Mouse (Mus musculus) intestine, embryonic 16.5 days (tissue): ENCODE measurements around the gene B3gnt8. TPM values are rescaled to one million over a fixed set of nuclear protein-coding genes. Genes with fewer than 3 reads are reported as not detected.
"Not testable (repeated sequence)": the region's sequence is repeated elsewhere in the genome, so short reads cannot be mapped to it uniquely, and the experiment has no call there.

Source experiments
- ATAC-seq: fragments of 200-750 bp; cut with Nextera tagmentation; 2 replicates; pipeline ENCODE4 v1.8.0; 2017; ENCODE audit warnings: moderate TSS enrichment, moderate library complexity
- H3K27ac ChIP-seq: fragments of 300-500 bp; sonication (generic); 2 replicates; pipeline ENCODE4 v1.5.1; 2014; ENCODE audit warnings: mild to moderate bottlenecking, low read length
- H3K27me3 ChIP-seq: fragments of 300-500 bp; sonication (generic); replicated peaks from 2 replicates; pipeline ENCODE4 v1.6.1; 2014; ENCODE audit warnings: low read length, control low read depth, mixed read lengths; ENCODE audit not compliant: control insufficient read depth, insufficient read depth
- H3K36me3 ChIP-seq: fragments of 300-500 bp; sonication (generic); 2 replicates; pipeline ENCODE4 v1.6.1; 2014; ENCODE audit warnings: low read length, control low read depth; ENCODE audit not compliant: control insufficient read depth, insufficient read depth
- H3K4me1 ChIP-seq: fragments of 300-500 bp; sonication (generic); 2 replicates; pipeline ENCODE4 v1.6.1; 2014; ENCODE audit warnings: low read length, control low read depth, mixed read lengths; ENCODE audit not compliant: control insufficient read depth, insufficient read depth
- H3K4me2 ChIP-seq: fragments of 300-500 bp; sonication (generic); 2 replicates; pipeline ENCODE4 v1.6.1; 2014; ENCODE audit warnings: low read depth, low read length, control low read depth
- H3K4me3 ChIP-seq: fragments of 300-500 bp; sonication (generic); 2 replicates; pipeline ENCODE4 v1.5.1; 2014; ENCODE audit warnings: mild to moderate bottlenecking, low read length
- H3K9ac ChIP-seq: fragments of 300-500 bp; sonication (generic); 2 replicates; pipeline ENCODE4 v1.6.1; 2014; ENCODE audit warnings: low read depth, low read length
- H3K9me3 ChIP-seq: fragments of 300-500 bp; sonication (generic); 2 replicates; pipeline ENCODE4 v1.6.1; 2016; ENCODE audit warnings: low read length, control low read depth; ENCODE audit not compliant: control insufficient read depth
- WGBS: fragments of 180-500 bp; shearing (Covaris S2); extraction: QIAGEN DNeasy Blood & Tissue Kit; methylation state at CpG from one replicate; pipeline ENCODE4 v1.1.7; 2014; 5-methylcytosine and 5-hydroxymethylcytosine counted together
- polyA plus RNA-seq: library from polyadenylated mRNA; unstranded; fragments of >200 nt; fragmentation: Nextera tagmentation; extraction: Ambion mirVana; gene quantifications from 2 replicates; pipeline ENCODE4 v1.2.1, GENCODE M21; 2015

B3gnt8 gene
- polyA plus RNA-seq, result 6.8 and 7.5 TPM in 2 replicates

GRCm38 (mm10) chr7:25626509-25627430 is at the start of gene B3gnt8:
B3gnt8 (plus strand) TSS chr7:25626654.
- peak within 1 kb of the TSS; percentile 90 for H3K4me2 ChIP-seq
- peak within 1 kb of the TSS; percentile 56 for H3K4me3 ChIP-seq
- no peaks in the 10 kb centered on the region for H3K27me3 ChIP-seq
- peaks cover 16% of the 10 kb centered on the region; the same call in 1 of the 2 replicates for H3K36me3 ChIP-seq
- WGBS, result 11% methylated on average over 29 of the region's 29 CpGs
- H3K27ac ChIP-seq, result peak within 1 kb of the TSS; percentile 70
- ATAC-seq, result peak; percentile 51
- H3K9me3 ChIP-seq, result no peaks in the 10 kb centered on the region
- peaks cover 24% of the 10 kb centered on the region for H3K4me1 ChIP-seq
- H3K9ac ChIP-seq, result peak within 1 kb of the TSS; percentile 76

GRCm38 (mm10) chr7:25576793-25577437 is 49.5 kb upstream of the B3gnt8 start:
- H3K27ac ChIP-seq, H3K9ac ChIP-seq, H3K4me2 ChIP-seq, H3K4me3 ChIP-seq, H3K9me3 ChIP-seq, H3K4me1 ChIP-seq, H3K36me3 ChIP-seq, H3K27me3 ChIP-seq: not testable (repeated sequence)
- 66% methylated on average over 12 of the region's 14 CpGs for WGBS
- peak; percentile 77 for ATAC-seq

GRCm38 (mm10) chr7:25579441-25579840 is 47.0 kb upstream of the B3gnt8 start:
- Histone ChIP-seq H3K36me3 (no peaks in the 10 kb centered on the region), H3K9me3 (no peaks in the 10 kb centered on the region), H3K9ac (no peak overlapping the region), H3K27me3 (no peaks in the 10 kb centered on the region), H3K4me3 (no peak overlapping the region), H3K4me2 (no peak overlapping the region), H3K4me1 (peaks cover 7% of the 10 kb centered on the region), H3K27ac (no peak overlapping the region)
- no peak for ATAC-seq
- WGBS, result 84% methylated on average over 10 of the region's 10 CpGs

GRCm38 (mm10) chr7:25582301-25582810 is 44.1 kb upstream of the B3gnt8 start:
- Histone ChIP-seq H3K27me3 (no peaks in the 10 kb centered on the region), H3K4me3 (no peak overlapping the region), H3K36me3 (no peaks in the 10 kb centered on the region), H3K9me3 (no peaks in the 10 kb centered on the region), H3K27ac (no peak overlapping the region), H3K9ac (no peak overlapping the region), H3K4me2 (no peak overlapping the region), H3K4me1 (no peaks in the 10 kb centered on the region)
- ATAC-seq, result no peak
- WGBS, result 84% methylated on average over 15 of the region's 15 CpGs

GRCm38 (mm10) chr7:25584651-25585050 is 41.8 kb upstream of the B3gnt8 start:
- H3K27ac ChIP-seq, result no peak overlapping the region
- ATAC-seq, result no peak
- no peaks in the 10 kb centered on the region for H3K27me3 ChIP-seq
- 83% methylated on average over 5 of the region's 5 CpGs for WGBS
- H3K4me3 ChIP-seq, result no peak overlapping the region
- no peaks in the 10 kb centered on the region for H3K4me1 ChIP-seq
- no peak overlapping the region for H3K9ac ChIP-seq
- no peak overlapping the region for H3K4me2 ChIP-seq
- no peaks in the 10 kb centered on the region for H3K9me3 ChIP-seq
- no peaks in the 10 kb centered on the region for H3K36me3 ChIP-seq

GRCm38 (mm10) chr7:25585351-25586204 is 40.9 kb upstream of the B3gnt8 start:
- H3K9me3 ChIP-seq, result no peaks in the 10 kb centered on the region
- no peak for ATAC-seq

GRCm38 (mm10) chr7:25591226-25591625 is 35.2 kb upstream of the B3gnt8 start:
- Histone ChIP-seq H3K4me3 (no peak overlapping the region), H3K9ac (no peak overlapping the region), H3K4me1 (no peaks in the 10 kb centered on the region), H3K27ac (no peak overlapping the region), H3K4me2 (no peak overlapping the region), H3K9me3 (no peaks in the 10 kb centered on the region), H3K27me3 (no peaks in the 10 kb centered on the region), H3K36me3 (no peaks in the 10 kb centered on the region)
- WGBS, result 93% methylated on average over 2 of the region's 2 CpGs
- no peak for ATAC-seq

More at GRCm38 (mm10) chr7:25585351-25586204, 40.9 kb upstream of the B3gnt8 start:
- no peak overlapping the region for H3K4me2 ChIP-seq
- H3K9ac ChIP-seq, result no peak overlapping the region
- no peaks in the 10 kb centered on the region for H3K4me1 ChIP-seq
- H3K27me3 ChIP-seq, result no peaks in the 10 kb centered on the region
- no peak overlapping the region for H3K4me3 ChIP-seq
- H3K36me3 ChIP-seq, result no peaks in the 10 kb centered on the region
- H3K27ac ChIP-seq, result no peak overlapping the region
- 77% methylated on average over 9 of the region's 9 CpGs for WGBS

GRCm38 (mm10) chr7:25593859-25594258 is 32.6 kb upstream of the B3gnt8 start:
- 77% methylated on average over 3 of the region's 3 CpGs for WGBS
- H3K4me3 ChIP-seq, result no peak overlapping the region

GRCm38 (mm10) chr7:25599663-25600062 is 26.8 kb upstream of the B3gnt8 start:
- WGBS, result 12% methylated on average over 10 of the region's 10 CpGs
- H3K4me2 ChIP-seq, result no peak overlapping the region
- H3K9me3 ChIP-seq, result no peaks in the 10 kb centered on the region
- no peak overlapping the region for H3K27ac ChIP-seq
- no peaks in the 10 kb centered on the region for H3K27me3 ChIP-seq
- H3K4me1 ChIP-seq, result no peaks in the 10 kb centered on the region
- no peak overlapping the region for H3K9ac ChIP-seq
- no peaks in the 10 kb centered on the region for H3K36me3 ChIP-seq
- ATAC-seq, result no peak
- H3K4me3 ChIP-seq, result no peak overlapping the region

More at GRCm38 (mm10) chr7:25593859-25594258, 32.6 kb upstream of the B3gnt8 start:
- Histone ChIP-seq H3K4me2 (no peak overlapping the region), H3K4me1 (no peaks in the 10 kb centered on the region), H3K36me3 (no peaks in the 10 kb centered on the region), H3K9me3 (no peaks in the 10 kb centered on the region), H3K27me3 (no peaks in the 10 kb centered on the region), H3K27ac (no peak overlapping the region), H3K9ac (no peak overlapping the region)
- no peak for ATAC-seq
